ENCODE assay signal across 23 mouse cellular contexts in the genomic region with DNA sequence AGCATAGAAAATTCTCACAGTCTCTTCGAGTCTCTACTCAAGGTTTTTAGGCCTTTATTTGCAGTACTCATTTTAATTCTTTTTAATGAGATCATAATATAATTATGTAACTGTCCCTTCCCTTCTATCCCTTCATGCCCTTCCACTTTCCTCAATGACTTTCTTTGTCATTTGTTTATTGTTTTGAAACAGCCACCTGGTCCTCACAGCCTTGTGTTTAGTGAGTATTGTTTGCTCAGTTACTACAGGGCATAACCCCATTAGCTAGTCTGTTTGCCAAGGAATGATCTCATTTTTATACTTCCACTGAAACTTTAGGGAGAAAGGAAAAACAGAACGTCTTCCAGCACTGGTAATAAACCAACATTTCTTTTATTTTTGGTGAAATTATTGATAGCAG. TPM values are rescaled to one million over a fixed set of nuclear protein-coding genes. Genes with fewer than 3 reads are reported as not detected.
DNase-seq lines count a peak whose midpoint lies in the region; ATAC-seq and TF ChIP-seq lines count a peak whose summit lies in the region.
"Had no signal": no experiment of that assay in that cellular context is flagged by ENCODE, and none has a peak within 500 bp of the region (broad histone marks: within the 10 kb centered on the region; RNA-seq: fewer than 3 reads in every experiment).

No protein-coding gene starts in this region.

- no peak for TF ChIP-seq CTCF in left cerebral cortex, adult 2 months (IDR thresholded peaks at IDR 0.05)

- peak; percentile 48 for ATAC-seq in frontal cortex, adult (ENCODE audit: low TSS enrichment)
- ATAC-seq in hindbrain, embryonic 14.5 days (ENCODE audit: low FRiP score): no peak
- ATAC-seq: CD4-positive, CD25-positive, alpha-beta regulatory T cell, adult 4 months; forebrain, embryonic 13.5 days; forebrain, embryonic 15.5 days had no signal

- no peak for DNase-seq in frontal cortex, postnatal 36 days (ENCODE audit: low spot score in 2 of 2)
- DNase-seq in left cerebral cortex, adult 2 months (ENCODE audit: extremely low spot score in 1 of 2, low spot score in 2 of 2): no peak
- no peak for DNase-seq in left cerebral cortex, adult 18-20 months (ENCODE audit: low spot score in 2 of 2)
- DNase-seq in Muller cell, postnatal 12 days (ENCODE audit: inconsistent ontology term): peak; percentile 5
- DNase-seq in telencephalon, adult 2 months (ENCODE audit: low read depth, low spot score): peak; percentile 51
- no peak for DNase-seq in hindbrain, embryonic 14.5 days (ENCODE audit: low spot score)
- DNase-seq: adrenal gland, adult 2 months; adrenal gland, postnatal 10 days; adrenal gland, postnatal 25 days; B cell, adult 2 months; cerebellum, adult 11-12 months; cerebellum, adult 2 months; cerebellum, adult 9-10 months; cerebellum, postnatal 10 days; cerebellum, postnatal 25 days had no signal

- peak overlapping the region; percentile 12; the same call in 1 of the 2 replicates for H3K27ac ChIP-seq in left cerebral cortex, adult 2 months
- no peak overlapping the region for H3K27ac ChIP-seq in hindbrain, embryonic 14.5 days
- H3K27ac ChIP-seq: embryonic facial prominence, embryonic 10.5 days; embryonic facial prominence, embryonic 12.5 days; forebrain, embryonic 13.5 days; forebrain, embryonic 15.5 days had no signal

- intact Hi-C loops in left cerebral cortex, adult 2 months (cut with DNase I): no loop called here

- WGBS in hindbrain, embryonic 14.5 days: 77% methylated on average over 2 of the region's 2 CpGs

- no peaks in the 10 kb centered on the region for H3K9me3 ChIP-seq in hindbrain, embryonic 14.5 days (ENCODE audit: control insufficient read depth, low read length)
- H3K9me3 ChIP-seq: embryonic facial prominence, embryonic 10.5 days; embryonic facial prominence, embryonic 12.5 days; forebrain, embryonic 13.5 days; forebrain, embryonic 15.5 days; G1E had no signal

- no peak overlapping the region for H3K4me2 ChIP-seq in hindbrain, embryonic 14.5 days (replicated peaks)
- H3K4me2 ChIP-seq: embryonic facial prominence, embryonic 12.5 days; forebrain, embryonic 13.5 days; forebrain, embryonic 15.5 days had no signal

- no peak overlapping the region for H3K9ac ChIP-seq in hindbrain, embryonic 14.5 days
- H3K9ac ChIP-seq: embryonic facial prominence, embryonic 12.5 days; forebrain, embryonic 13.5 days; forebrain, embryonic 15.5 days had no signal

- H3K27me3 ChIP-seq in hindbrain, embryonic 14.5 days (ENCODE audit: control insufficient read depth, insufficient read depth, low read length): no peaks in the 10 kb centered on the region
- H3K27me3 ChIP-seq: CH12.LX; embryonic facial prominence, embryonic 12.5 days; forebrain, embryonic 13.5 days; forebrain, embryonic 15.5 days had no signal

- H3K4me3 ChIP-seq in left cerebral cortex, adult 2 months: no peak overlapping the region
- no peak overlapping the region for H3K4me3 ChIP-seq in hindbrain, embryonic 14.5 days (replicated peaks; ENCODE audit: low read length)
- H3K4me3 ChIP-seq: embryonic facial prominence, embryonic 10.5 days; embryonic facial prominence, embryonic 12.5 days; forebrain, embryonic 13.5 days; forebrain, embryonic 15.5 days had no signal

- no peaks in the 10 kb centered on the region for H3K4me1 ChIP-seq in hindbrain, embryonic 14.5 days (replicated peaks; ENCODE audit: control insufficient read depth, insufficient read depth, low read length)
- H3K4me1 ChIP-seq: embryonic facial prominence, embryonic 10.5 days; embryonic facial prominence, embryonic 12.5 days; forebrain, embryonic 13.5 days; forebrain, embryonic 15.5 days had no signal

- H3K36me3 ChIP-seq in hindbrain, embryonic 14.5 days (replicated peaks; ENCODE audit: control insufficient read depth, insufficient read depth): no peaks in the 10 kb centered on the region
- H3K36me3 ChIP-seq: embryonic facial prominence, embryonic 10.5 days; embryonic facial prominence, embryonic 12.5 days; forebrain, embryonic 15.5 days; G1E had no signal

RNA-seq across cellular contexts. Expression of gene Cdh10, which starts 39.4 kb away (rescaled TPM):
- total RNA-seq in left cerebral cortex, adult 2 months (2021): 10 to 100 TPM; 51.9 to 60.5 TPM
- total RNA-seq in left cerebral cortex, adult 18-20 months (2021): 10 to 100 TPM; 44.8 to 50.9 TPM
- 31.2 and 35.2 TPM in 2 replicates for polyA plus RNA-seq in hindbrain, embryonic 14.5 days (2014; fragmentation: Nextera tagmentation; extraction: Ambion mirVana)
- total RNA-seq: CH12.LX had no signal
- polyA plus RNA-seq: CD4-positive, CD25-positive, alpha-beta regulatory T cell, adult 4 months; G1E had no signal

Comparison
In these comparisons a context has a peak if more than half of its experiments do, and no peak if none do; other contexts are left out.
1. DNase-seq: peak in Muller cell, postnatal 12 days (single experiment) and telencephalon, adult 2 months (single experiment); none in frontal cortex, postnatal 36 days (0 of 2), left cerebral cortex, adult 2 months (0 of 2), left cerebral cortex, adult 18-20 months (0 of 2) and hindbrain, embryonic 14.5 days (single experiment).